Mouse (Mus musculus) spleen, adult 2 months (tissue): Measurements from ENCODE around the gene Tmem25.

Experiments used
- CTCF ChIP-seq: fragments of 200-500 bp; IDR thresholded peaks from 2 replicates; pipeline ENCODE4 v1.5.1; 2011; ENCODE audit warnings: mild to moderate bottlenecking, inconsistent platforms; ENCODE audit not compliant: insufficient read depth, insufficient read length, insufficient replicate concordance; ENCODE audit errors: extremely low read depth
- POLR2A ChIP-seq: fragments of 200-500 bp; IDR thresholded peaks from 2 replicates; pipeline ENCODE4 v1.6.1; 2011; ENCODE audit warnings: low read depth, low read length, inconsistent platforms

DNA sequence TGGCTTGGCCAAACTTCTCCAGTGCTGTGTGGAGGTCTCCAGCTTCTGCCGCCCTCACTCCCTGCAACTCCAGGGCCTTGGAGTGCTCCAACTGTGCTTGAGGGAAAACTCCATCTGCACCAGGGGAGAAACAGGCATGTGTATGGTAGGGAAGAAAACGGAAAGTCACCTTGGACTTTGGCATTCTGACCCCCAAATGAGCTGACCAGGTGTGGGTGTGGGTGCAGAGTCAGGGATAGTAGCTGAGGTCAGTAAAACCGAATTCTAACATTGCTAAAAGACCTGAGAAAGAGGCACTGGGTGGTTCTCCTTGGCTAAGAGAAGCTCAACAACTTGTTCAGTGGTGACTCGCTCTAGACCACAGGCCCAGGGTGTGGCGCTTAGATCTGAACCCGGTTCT is 2.6 kb upstream of the Tmem25 start:
- TF ChIP-seq POLR2A, result no peak
- no peak for TF ChIP-seq CTCF
